Mouse (Mus musculus) left cerebral cortex, postnatal 10 days (tissue): Measurements from ENCODE around the gene Tmod2. TPM values are rescaled to one million over a fixed set of nuclear protein-coding genes. Genes with fewer than 3 reads are reported as not detected.

Experiments used
- DNase-seq, 2 experiments: peaks; one replicate each; pipeline ENCODE4 v3.0.0; 2021 to 2022; ENCODE audit warnings: low spot score in 2 of 2, mixed read lengths in 1 of 2; ENCODE audit errors: extremely low spot score in 1 of 2
- intact Hi-C: fragments of 180-260 bp; cut with DNase I; formaldehyde crosslinking; loops from one replicate; pipeline ENCODE4 v1.15.1; 2025
- total RNA-seq, 2 experiments: library from RNA; stranded (reverse); gene quantifications; 2 replicates each; pipeline ENCODE4 v1.2.3; 2021

Tmod2 gene
- total RNA-seq, 2 experiments from 2014 or later, result 495 to 501 TPM

GRCm38 (mm10) chr9:75609965-75610364, 1.2 kb downstream of the Tmod2 start:
- no peak for DNase-seq
- intact Hi-C loops, result loop anchor here (2.0 kb wide), 1 partner anchor 15 kb away; the partner anchor contains the start of gene Lysmd2

DNA sequence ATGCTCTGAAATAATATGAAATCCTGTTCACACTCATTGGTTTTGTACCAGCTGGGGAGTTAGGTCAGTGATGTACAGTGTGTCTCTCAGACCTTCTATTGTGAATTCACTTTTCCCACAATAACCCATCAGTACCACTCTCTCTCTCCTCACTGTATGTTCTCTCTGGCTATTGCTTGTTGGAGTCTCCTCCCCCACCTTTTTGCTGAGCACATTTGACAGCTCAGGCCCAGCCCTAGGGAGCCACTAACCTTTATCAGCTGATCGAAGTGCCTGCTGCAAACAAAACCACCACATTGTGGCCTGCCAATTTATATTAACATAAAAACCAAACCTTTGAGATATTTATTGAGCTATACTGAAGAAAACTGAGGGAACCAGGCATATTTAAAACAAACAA, 1.6 kb downstream of the Tmod2 start:
- intact Hi-C loops, result no loop called here
- DNase-seq, result no peak

DNA sequence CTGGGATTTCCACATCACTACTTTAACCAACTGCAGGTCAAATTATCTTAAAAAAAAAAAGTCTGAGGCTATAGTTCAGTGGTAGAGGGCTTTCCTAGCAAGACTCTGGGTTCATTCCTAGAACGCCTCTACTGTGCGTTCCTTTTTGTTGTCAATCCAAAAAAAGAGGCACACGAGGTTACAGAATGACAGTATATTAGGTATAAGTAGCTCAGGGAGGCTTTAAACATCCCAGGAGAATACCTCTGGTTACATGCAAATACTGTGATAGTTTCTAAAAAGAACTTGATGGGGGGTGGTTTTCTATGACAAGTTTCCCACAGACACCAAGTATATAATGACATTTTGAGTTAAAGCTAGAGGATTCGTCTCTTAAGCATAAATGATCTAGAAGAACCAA, 3.6 kb downstream of the Tmod2 start:
- intact Hi-C loops, result no loop called here
- DNase-seq, result no peak

- peak in 1 of 2 experiments; percentile 37 for DNase-seq
- intact Hi-C loops, result no loop called here
Observed at GRCm38 (mm10) chr9:75601510-75601909, 9.6 kb downstream of the Tmod2 start.

GRCm38 (mm10) chr9:75600166-75600934, 10.8 kb downstream of the Tmod2 start:
- intact Hi-C loops, result no loop called here
- peak; percentile 13 to 42 for DNase-seq

GRCm38 (mm10) chr9:75599191-75599841, 11.8 kb downstream of the Tmod2 start:
- peak; percentile 79 to 80 for DNase-seq
- intact Hi-C loops, result no loop called here

DNA sequence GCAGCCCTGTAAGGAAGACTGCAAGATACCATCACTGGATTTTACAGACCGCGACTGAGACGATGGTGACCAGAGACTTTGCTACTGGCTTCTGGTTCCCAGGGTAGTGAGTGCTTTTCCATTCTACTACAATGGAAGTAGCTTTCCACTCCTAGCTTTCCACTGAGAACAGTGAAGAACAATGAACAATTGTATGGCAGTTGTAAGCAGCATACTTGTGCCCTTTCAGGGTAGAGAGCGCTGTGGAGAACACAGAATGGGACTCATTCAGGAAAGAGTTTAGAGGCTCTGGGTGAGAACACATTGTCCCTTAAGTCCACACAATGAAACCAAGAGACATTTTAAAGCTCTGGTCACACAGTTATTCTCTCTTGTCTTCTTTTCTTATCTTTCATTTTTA, 13.5 kb downstream of the Tmod2 start:
- intact Hi-C loops, result no loop called here
- DNase-seq, result no peak

- DNase-seq, result no peak
- intact Hi-C loops, result no loop called here
Observed at GRCm38 (mm10) chr9:75597036-75597435, 14.1 kb downstream of the Tmod2 start.

- DNase-seq, result peak in 1 of 2 experiments; percentile 27
- intact Hi-C loops, result no loop called here
Observed at GRCm38 (mm10) chr9:75593481-75593880, 17.6 kb downstream of the Tmod2 start.

DNA sequence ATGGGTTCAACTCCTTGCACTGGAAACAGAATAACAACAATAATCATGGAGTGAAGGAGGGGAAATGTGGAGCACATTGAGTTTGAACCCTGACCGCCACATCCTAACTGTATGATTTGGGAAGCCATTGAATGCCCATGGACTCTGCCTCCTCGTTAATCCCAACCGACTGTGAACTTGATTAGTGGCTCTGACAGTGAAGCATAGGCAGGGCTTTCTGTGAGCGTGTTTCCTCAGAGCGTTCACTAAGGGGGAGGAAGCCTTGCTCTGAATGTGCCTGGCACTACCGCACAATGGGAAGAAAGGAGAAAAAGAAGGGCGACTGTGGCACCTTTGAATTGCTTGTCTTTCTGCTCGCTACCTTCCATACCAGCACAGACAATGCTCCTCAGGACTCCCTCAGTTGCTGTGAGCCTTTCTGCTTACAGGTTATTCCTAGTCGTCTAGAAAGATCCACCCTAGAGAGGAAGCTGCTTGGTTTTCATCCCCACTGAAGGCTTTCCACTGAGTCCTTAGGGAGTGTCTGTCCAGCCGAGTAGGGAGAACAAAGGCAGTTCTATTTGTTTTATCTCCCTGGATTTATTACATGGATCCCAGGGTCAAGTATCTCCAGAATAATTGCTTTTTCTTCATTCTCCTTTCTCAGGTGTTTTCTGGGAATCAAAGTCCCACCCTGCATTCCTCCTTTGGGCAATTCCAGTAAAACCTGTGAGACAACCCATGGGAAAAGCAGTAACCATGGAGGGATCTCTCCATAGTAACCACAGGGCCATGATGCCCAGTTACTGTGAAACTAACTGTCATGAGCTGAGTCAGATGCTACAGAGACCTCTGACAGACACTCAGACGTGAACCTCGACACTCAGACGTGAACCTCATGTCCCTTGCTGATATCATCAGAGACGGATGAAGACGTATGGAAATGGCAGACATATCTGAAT, 21.0 kb downstream of the Tmod2 start:
- no peak for DNase-seq
- intact Hi-C loops, result loop anchor here (5.0 kb wide), 1 partner anchor 138 kb away; no protein-coding TSS in a partner anchor

DNA sequence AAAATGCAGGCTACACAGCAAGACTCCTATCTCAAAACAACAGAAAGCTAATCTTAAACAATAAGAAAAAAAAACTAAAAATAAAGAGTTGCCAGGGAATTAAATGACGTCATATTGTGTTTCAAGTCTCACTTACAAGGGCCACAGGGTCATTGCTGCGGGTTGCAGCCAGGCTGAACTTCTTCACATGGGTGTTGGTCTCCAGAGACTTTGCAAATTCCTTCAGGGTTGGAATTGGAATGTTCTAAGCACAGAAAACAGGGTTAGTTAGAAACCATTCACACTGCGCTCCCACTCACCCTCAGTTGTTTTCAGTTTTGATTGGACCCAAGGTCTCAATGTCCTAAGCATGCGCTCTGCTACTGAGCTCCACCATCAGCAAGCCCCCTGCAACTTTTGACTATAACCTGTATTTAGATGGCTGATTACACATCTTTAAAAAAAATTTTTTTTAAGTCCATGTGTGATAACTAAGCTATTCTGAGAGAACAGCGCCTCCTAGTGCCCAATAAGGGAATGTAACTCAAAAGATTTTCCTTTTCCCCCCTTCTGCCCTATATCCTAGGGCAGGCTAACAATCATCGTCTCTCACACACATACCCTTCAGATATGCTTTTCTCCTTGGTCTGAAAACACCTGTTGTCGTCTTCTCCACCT, 29.3 kb downstream of the Tmod2 start:
- intact Hi-C loops, result loop anchor here (5.0 kb wide), 1 partner anchor 60 kb away; no protein-coding TSS in a partner anchor
- no peak for DNase-seq

GRCm38 (mm10) chr9:75579321-75579720, 31.8 kb downstream of the Tmod2 start:
- intact Hi-C loops, result no loop called here
- DNase-seq, result no peak

DNA sequence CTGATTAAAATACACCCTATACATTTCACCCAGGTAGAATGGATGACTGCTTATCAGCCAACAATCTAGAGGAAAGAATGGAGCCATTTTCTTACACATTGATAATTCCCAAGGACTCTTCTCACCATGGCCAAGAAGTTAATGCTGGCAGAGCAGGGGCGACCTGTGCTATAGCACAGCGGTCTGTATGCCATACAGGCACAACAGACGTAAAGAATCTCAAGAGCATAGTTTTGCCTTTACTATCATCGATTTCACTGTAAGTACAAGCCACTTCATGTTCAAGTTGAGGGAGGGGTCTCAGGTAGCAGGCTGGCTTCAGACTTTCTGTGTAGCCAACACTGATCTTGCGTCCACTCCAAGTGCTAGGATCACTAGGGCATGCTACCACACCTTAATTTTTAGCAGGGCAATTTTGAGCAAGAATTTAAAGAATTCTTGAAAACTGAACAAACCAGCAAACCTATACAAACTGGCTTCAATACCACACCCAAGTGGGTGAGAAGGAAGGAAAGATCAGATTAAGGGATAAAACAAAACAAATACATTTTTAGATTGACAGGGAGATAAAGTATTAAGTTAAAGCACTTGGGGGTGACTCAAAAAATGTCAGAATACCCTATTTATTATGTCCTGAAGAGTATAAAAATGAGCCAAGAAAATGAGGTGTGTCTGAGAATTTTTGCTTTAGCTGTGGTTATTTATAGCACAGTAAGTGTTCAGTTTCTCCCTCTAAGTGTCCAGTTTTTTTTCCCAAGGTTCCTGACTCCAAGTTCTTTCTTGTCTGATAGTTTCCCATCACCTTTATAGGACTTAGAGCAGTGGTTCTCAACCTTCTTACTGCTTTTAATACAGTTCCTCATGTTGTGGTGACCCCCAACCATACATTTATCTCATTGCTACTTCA, 39.8 kb downstream of the Tmod2 start:
- intact Hi-C loops, result no loop called here
- DNase-seq, result no peak

- intact Hi-C loops, result no loop called here
Observed at GRCm38 (mm10) chr9:75568399-75568798, 42.7 kb downstream of the Tmod2 start.

GRCm38 (mm10) chr9:75564892-75565291, 46.2 kb downstream of the Tmod2 start:
- DNase-seq, result no peak
- intact Hi-C loops, result no loop called here

More at GRCm38 (mm10) chr9:75568399-75568798, 42.7 kb downstream of the Tmod2 start:
- no peak for DNase-seq

DNA sequence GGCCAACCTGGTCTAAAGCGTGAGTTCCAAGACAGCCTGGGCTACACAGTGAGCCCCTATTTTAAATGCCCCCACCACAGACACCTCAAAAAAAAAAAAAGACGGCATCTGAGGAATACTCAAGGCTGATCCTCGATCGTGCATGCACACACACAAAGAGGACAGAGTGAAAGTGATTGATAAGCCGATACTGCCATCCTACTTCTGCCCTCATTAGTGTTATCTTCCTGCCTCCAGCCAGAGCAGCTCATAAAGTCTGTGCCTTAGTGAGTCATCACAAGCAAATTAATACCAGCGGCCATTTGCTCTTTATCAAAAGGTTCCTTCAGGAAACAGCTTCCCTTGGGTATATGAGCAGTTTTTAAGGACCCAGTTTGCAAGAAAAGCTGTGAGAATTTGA, 47.5 kb downstream of the Tmod2 start:
- intact Hi-C loops, result no loop called here
- no peak for DNase-seq

GRCm38 (mm10) chr9:75563176-75563575, 47.9 kb downstream of the Tmod2 start:
- intact Hi-C loops, result no loop called here
- no peak for DNase-seq
